Mouse (Mus musculus) lung, postnatal 14 days (tissue): ENCODE measurements at regions not wholly inside any gene's neighbourhood (a gene's known extent, or its start where the extent isn't known, plus 50 kb on each side); places are given as distances from the start of the nearest gene placed in this dataset.

Source experiments
- DNase-seq: peaks from one replicate; pipeline ENCODE4 v3.0.0; 2021

DNA sequence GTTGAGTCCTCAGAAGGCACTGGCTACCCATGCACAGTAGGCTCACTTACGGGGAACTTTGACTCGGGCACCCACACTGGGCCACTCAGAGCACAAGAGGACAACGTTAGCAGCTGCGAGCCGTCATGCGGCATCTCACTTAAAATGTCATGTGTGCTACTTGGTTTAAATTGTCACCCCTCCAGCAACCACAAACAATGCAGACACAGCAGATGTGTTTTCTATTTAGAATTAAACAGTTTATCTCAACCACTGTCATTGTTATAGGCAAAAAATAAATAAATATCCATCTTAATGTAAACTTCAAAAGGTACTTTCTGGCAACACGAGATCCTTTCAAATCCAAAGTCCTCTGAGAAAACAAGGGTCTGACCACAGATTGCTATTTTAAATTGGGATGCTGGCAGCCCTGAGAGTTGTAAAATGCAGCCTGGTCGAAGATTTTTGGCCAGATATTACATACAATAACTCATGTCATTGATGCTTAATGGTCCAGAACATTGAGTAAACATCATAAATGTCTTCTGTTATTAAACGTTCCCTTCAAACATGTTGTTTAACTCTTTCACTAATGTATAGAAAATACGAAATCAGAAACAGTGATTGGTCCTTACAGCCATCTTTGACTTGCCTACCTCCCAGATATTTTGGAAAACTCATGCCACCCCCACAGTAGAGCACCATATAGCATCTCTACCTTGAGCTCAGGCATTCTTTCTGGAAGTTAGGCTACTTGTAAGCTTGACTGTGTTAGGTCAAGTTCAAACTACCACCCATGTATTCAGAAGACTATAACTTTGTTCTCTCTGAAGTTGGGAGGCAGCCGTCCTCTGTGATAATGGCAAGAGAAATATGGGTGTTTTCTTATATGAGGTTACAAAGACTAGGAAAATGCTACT lies 232.8 kb upstream of the Tcf21 start:
- peak; percentile 52 for DNase-seq

DNA sequence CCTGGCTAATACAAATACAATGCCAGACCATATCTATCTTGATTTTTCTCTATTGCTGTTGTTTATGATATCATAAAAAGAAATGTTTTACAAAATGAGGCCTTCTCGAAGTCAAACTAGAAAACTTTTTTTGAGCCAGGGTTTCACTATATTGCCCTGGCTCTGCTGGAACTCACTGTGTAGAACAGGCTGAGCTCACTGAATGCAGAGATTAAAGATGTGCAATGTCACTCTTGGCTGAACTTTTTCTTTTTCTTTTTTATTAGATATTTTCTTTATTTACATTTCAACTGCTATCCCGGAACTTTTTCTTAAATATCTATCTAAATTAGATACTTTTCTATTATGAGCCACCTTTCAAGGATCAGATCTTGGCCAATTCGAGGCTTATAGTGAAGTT lies 224.5 kb upstream of the Tcf21 start:
- no peak for DNase-seq

DNA sequence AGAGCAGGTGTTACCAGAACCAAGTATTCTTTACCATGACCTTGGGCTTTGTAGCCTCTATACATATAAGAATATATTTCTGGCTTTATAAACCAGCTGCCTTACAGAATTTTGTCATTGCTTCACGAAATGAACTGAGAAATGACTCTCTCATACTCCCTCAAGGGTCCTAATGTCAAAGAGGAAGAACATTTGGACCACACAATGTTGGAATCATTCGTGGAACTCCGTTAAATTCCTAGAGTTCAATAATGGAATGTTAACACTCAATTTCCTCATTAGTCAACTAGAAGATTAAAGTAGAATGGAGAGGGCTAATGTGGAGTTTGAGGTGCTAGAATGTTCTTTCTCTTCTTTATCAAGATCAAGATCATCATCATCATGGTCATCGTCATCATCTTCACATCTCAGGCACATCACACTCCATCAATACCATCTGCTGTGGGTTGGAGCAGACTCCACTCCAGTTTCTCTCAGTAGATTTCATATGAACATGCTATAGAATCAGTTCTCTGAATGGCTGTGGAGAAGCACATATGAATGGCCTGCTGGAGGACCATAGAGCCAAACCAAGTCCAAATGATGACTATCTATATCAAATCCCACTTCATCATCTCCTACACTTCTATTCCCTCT lies 211.6 kb upstream of the Tcf21 start:
- DNase-seq, result no peak

DNA sequence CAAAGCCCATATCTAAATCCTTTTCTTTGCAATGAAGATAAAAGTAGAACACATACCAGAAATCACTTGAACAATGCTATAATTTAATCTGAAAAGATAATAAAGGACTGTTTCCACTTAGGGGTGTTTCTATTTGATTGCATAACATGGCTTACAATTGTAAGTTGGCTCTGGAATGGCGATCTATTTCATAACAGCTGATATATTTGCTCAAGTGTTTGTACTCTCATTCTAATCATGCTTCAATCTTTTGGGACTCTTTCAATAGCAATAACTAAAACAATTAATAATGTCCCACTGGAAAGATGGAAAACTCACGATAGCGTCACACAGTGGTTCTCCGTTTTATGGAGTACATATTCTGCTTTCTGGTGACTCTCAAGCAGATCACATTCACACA lies 208.0 kb upstream of the Tcf21 start:
- DNase-seq, result no peak

DNA sequence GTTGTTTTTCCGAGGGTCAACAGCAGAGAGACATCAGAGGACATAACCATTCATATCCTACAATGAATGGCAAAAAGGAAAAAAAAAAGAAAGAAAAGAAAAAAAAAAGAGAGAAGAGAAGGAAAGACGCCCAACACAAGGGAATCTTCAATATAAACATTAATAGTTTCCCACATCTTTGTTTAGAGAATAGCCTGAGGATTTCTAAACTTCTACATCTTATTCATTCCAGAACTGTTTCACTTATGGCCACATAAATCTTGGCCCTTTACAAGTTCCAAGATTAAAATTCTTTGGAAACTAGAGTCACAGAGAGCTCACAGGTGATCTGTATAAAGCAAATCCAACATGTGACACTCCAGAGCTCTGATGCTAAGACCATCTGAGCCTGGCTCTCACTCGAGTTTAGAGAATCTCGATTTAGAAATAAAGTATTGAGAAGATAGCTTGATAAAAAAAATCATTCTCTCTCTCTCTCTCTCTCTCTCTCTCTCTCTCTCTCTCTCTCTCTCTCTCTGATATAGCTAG lies 197.2 kb upstream of the Tcf21 start:
- DNase-seq, result no peak

DNA sequence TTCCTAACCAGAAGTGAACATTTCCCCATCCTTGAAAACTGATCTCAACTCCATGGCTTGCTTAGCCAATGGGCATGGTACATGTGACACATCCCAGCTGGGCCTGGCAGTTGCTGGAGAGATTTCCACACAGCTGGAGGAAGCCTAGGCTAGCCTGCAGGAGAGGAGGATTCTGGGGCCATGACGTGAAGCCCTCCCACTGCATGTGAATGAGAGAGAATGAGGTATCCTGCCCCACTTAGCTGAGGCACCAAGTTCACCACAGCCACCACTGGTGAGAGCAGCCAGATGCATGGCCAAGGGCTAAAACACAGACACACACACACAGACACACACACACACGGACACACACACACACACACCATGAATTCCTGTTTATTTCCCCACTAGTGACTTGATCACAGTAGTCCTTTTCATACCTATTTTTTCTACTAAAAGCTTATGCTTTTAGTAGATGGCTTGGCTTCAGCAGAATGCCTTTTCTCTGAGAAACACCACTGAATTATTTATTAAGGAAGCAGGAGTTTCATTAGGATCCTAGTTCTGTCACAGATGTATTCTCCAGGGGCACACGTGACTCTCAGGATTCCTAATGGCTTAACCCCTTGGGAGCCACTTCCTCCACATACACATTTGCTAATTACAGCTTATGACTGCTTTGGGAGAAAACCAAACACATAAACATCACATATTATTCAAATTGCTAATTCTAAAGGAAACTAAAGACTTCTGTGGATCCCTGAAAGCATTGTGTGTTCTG lies 196.1 kb upstream of the Tcf21 start:
- peak; percentile 20 for DNase-seq

DNA sequence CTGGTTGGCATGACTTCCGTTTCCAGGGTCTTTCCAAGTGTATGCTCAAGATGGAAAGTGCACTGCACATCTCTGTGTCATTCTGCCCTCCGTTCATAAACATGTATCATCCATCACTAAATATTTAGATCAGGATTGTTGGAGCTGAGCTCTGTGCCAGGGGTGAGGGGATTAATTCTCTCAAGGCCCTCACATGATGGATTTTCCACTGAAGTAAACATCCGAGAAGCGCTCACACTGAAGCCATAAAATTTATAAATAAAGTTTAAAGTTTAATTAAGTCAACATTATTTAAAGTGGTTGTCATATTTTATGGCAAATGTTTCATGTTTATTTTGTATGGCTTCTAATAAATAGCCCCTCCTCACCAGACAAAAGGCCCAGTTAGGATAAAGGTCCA lies 190.7 kb upstream of the Tcf21 start:
- no peak for DNase-seq

DNA sequence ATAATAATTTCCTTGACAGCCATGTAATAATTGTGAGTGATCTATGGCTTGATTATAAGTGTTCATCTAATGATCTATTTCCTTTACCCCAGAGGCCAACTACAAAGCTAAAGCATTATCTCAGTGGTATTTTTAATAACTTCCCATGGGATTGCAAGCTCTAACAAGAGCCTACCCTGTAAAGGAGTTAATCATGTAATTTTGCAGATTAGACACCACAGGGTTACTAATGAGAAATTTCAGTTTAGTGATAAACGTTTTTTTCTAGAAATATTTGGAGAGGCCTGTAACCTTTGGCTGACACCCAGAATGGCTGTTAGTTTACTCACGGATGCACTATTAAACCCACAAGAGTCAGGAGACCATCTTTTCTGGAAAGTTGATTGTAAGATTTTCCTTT lies 190.2 kb upstream of the Tcf21 start:
- peak; percentile 8 for DNase-seq

DNA sequence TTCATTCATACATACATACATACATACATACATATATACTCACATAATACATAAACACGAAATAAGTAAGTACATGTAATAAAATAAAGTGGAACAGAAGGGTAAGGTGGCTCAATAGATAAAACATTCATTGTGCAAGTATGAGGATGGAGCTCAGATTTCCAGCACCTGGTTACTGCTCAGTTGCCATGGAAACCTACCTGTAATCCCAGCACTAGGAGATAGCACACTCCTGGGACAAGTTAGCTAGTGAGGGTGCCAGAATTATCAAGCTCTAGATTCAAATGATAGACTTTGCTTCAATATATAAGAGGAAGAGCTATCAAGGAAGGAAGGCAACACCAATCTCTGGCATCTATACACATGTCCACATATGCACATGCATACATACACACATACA lies 184.8 kb upstream of the Tcf21 start:
- DNase-seq, result no peak

DNA sequence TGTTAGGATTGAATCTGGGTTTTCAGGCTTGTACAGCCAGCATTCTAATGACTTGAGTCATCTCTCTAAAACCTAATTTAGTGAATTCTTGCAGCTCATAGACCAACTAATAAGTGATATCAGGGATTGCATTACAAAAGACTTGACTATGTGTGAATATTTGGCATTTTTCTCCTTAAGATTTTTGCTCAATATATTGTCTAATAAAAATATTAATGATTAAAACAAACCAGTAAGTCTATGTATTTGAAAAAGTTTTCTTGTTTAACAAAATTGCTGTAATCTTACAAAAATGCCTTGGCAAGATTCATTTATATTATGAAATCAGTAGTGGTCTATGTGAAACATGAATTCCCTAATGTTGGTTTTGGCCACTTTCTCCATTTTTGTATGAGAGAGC lies 183.7 kb upstream of the Tcf21 start:
- DNase-seq, result no peak

DNA sequence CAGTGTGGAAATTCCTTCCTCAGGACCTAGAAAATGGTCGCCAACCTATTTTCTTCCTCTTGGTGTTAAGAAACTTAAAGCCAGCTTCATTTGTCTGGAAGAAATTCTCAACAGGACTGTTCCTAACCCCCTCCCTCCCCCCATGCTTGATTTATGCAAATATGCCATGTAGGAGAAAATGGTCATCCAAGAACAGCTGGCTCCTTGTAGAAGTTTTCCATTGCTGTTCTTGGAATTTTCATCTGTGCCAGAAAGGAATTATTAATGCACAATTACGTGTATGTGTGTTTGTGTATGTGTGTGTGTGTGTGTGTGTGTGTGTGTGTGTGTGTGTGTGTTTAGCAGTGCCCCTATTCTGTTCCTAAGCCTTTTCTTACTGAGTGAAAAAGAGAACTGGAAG lies 178.6 kb upstream of the Tcf21 start:
- no peak for DNase-seq

DNA sequence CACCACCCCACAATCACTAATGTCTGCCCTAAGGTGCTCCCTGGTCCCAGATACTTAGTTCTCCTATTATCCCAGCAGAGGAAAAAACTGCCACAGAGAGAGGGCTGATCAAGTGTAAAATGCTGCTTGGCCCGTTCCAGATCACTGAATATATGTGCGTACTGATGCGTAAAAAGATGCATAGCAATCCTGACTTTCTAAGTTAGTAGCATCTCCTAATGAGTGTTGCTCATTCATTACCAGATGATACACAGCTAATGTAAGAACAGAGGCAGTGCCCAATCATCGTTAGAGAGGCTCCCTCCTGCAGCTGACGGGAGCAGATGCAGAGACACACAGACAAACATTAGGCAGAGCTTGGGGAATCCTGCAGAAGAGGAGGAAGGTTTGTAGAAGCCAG lies 177.6 kb upstream of the Tcf21 start:
- no peak for DNase-seq

DNA sequence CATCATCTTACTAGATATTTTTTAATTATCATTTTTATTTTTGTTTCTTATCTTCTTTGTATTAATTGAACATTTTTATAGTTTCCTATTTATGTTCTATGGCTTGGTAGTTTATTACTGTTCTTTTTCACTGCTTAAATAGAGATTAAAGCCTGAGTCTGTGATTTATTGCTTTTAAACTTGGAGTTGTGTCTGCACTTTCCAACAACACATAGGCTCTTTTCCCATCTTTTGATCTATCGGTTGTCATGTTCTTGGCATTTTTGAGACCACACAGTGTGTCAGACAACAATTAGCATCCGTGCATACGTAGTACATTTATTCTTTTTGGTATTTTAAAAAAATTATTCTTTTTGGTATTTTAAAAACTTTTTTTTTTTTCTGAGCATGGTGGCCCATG lies 173.2 kb upstream of the Tcf21 start:
- no peak for DNase-seq

DNA sequence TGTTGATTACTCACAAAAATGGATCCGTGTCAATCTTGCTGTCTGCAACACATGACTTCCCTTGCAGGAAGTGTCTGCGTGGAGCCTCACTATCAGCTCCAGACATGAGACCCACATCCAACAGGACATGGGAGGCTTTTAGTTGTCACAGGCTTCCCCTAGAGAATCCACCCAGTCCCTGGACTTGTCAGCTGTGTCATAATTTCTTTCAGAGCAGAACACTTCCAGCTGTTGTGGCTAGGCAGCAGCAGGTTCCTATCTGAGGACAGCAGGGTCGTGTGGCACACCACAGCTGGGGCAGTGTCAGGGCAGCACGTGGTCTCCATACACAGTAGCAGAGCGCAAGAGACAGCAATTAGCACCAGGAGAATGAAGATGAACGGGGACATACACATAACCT lies 161.8 kb upstream of the Tcf21 start:
- DNase-seq, result peak; percentile 24

DNA sequence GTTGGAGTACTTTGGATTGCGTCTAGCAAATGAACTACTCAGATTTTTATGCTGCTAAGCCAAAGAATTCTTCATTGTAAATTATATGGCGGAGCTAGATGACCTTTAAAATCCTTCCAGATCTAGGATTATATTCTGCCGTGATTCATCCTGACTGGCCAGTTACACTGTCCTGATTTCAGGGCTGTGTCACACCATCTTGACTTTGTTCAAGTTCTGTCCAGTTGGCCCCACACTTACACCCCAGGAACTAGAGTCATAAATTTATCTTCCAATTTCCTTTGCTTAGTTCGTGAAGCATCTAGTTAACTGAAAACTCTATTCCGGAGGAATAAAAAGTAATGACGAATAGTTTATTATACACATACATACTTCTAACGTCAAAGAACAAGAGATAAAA lies 158.5 kb upstream of the Tcf21 start:
- DNase-seq, result no peak

DNA sequence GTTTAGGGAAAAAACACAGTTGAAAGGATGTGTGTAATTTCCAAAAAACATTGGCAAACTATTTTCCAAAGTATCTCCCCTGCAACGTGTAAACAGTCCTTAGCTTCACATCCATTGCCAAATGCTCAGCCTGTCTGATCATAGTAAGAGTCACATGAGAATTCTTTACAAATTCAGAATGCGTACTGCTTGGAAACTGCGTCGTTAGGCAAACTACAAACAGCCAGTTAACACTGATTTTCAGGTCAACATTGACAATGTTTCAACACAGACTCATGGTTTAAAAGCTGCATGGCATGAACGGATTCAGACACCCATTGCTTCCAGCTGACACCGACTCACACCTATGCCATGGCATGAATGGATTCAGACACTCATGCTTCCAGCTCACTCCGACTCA lies 137.0 kb upstream of the Tcf21 start:
- no peak for DNase-seq

DNA sequence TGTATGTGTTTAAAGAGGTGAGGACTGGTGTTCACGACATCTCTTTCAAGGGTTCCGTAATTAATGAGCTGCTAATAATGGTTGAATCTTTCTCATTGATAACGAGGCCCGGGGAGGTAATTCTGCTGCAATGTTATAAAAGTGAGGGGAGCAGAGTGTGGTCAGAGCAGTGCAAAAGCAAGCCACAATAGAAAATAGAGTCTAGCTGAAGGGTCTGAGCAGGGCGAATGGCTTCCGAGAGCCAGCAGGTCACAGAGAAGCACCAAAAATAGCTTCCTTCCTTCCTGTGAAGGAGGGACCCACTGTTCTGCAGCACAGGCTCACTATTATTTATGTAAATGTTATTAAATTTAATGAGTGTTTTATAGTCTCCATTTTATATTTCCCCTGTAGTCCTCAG lies 133.3 kb upstream of the Tcf21 start:
- DNase-seq, result no peak

DNA sequence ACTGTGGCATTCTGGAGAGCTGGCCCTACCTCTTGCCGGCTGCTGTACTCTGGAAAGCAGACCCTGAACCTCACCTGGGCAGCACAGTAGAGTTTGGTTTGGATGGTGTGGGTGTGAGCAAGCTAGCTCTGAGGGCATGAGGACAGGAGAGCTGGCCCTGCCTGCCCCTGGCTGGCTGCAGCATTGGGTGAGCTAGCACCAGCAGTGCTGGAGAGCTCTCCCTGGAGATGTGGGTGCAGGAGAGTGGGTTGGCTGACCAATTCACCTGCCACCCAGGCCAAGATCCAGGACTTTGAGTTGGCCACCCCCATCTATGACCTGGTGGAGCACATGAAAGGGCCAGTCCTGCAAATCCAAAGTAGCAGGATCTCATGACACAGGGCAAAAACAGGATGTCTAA lies 124.3 kb upstream of the Tcf21 start:
- no peak for DNase-seq

DNA sequence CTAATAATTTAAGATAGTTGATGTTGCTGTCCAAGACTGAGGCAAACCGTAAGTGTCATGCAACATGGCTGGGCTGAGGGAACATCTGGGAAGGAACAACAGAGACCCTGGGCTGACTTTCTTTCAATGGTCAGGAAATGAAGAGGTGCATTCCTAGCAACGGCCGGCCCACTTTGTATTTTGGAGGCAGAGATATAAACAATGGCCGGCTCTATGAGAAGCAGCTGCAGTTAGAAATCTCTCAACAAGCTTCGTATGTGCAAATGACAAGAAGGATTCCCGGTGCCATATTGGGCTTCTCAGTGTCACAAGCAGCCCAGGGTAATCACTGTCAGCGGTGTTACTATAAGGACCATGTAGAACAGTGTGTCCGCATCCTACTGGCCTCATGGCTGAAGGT lies 108.0 kb upstream of the Tcf21 start:
- peak; percentile 34 for DNase-seq

DNA sequence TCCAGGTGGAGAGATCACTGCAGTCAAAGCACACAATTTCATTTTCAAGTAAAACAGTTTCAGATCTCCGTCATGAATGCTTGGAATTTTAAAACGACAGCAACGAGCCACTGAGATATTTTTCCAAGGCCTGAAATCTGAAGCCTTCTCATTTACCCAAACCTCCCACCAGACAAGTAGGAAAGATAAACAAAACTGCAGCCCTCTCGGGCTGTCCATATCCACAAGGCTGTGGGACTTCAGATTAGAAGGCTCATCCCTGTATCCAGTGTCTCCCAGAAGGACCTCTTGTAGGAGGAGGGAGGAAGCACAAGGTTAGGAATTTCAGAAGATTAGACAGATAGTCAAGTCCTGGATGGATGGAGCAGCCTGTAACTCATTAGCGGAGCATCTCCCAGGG lies 106.1 kb upstream of the Tcf21 start:
- DNase-seq, result no peak

DNA sequence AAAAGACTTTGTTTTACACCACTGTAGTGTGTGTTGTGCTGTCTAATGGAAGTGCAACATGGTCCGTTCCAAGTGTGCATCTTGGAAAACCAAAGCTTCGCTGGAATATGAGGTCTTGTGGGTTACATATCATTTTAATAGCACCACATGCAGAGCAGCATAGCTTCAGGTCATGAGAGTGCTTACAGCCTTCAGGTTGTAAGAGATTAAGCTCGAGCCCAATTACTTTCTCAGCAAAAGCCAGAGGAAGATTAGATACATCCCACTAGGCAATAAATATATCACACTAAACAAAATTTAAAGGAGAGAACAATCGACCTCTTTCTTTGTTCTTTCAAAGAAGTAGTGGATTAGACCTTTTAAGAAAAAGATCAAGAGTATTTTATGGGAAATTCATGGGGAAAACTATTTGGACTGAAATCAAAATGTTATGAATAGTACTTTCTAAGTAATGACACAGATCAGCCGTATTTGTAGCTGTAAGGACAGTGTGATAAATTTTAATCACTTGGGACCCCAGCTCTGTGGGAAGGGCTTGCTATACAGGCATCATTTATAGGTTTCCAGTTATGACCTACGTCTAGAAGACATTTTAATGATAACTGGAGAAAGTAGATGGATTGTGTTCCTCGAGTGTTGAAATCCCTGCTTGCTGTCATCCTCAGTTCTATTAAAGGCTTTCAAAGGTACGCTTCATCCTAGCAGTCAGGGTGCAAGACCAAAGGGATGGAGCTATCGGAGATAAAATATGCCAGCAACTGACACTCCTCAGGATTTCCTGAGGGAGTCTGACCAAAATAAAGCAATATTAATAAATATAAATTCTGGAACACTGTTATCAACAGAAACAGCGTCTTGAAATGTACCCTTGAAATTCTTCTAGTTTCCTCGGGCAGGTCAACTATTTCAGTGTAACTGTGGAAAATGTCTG lies 101.3 kb upstream of the Tcf21 start:
- no peak for DNase-seq

DNA sequence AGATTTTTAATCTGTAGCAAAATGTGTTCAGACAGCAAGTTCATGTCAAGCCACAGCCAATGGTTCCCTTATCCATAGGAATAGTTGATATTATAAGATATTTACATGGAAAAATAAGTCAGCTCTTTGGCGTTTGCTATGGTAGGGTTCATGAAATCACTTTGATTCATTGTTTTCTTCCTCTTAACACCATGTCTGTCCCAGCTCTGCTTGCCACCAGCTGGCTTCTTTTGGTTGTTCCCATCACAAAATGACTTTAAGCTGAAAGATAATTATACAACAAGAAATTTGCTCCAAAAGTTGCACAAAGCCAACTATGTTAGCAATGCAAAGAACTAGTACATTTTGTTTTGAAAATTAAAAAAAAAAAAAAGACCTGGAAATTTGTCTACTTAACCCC lies 99.9 kb upstream of the Tcf21 start:
- DNase-seq, result no peak

DNA sequence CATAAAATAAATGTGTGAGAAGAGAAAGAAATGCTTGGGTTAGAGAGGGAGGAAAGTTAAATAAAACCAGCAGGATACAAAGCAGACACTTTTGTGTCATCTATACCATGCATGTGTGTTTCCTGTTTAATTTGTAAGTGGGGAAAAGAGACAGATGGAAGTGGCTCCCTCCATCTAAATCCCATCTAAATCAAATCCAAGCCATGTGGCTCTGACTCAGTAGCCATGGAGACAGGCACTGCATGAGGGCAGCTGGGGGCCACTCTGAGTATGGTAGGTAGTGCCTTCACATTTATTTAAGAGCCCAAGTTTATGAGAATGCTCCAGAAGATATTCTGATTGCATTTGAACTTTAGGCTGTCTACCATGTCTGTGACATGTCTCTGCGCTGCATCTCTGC lies 97.8 kb upstream of the Tcf21 start:
- DNase-seq, result no peak
